Mouse (Mus musculus) Patski (cell line): Measurements from ENCODE around the gene Tefm. TPM values are rescaled to one million over a fixed set of nuclear protein-coding genes. Genes with fewer than 3 reads are reported as not detected.

Experiments used
- ATAC-seq: fragments of 100-300 bp; one replicate; pipeline ENCODE4 v1.8.0; 2021
- CTCF ChIA-PET: fragments of 350-600 bp; sonication (Branson Sonifier 250); formaldehyde crosslinking; loops from one replicate; lab custom pipeline; 2022; ENCODE audit warnings: inconsistent platforms; lab: Charles Lee
- POLR2A ChIA-PET: fragments of 350-600 bp; sonication (Branson Sonifier 250); formaldehyde crosslinking; loops from one replicate; lab custom pipeline; 2022; ENCODE audit warnings: antibody characterized with exemption, inconsistent platforms; lab: Charles Lee
- DNase-seq: peaks from one replicate; pipeline ENCODE4 v3.0.0-alpha.2; 2011; ENCODE audit warnings: low read depth, low spot score
- H3K27me3 ChIP-seq: fragments of 371-371 bp; one replicate; pipeline ENCODE4 v1.5.1; 2021
- CTCF ChIP-seq: fragments of 100-300 bp; IDR thresholded peaks from one replicate; pipeline ENCODE4 v1.5.1; 2021
- in situ Hi-C: fragments of 300-500 bp; cut with MboI; formaldehyde crosslinking; loops from 3 replicates; pipeline ENCODE4 v1.11.1; 2018; ENCODE audit warnings: low pct_unique_long_range_greater_than_20kb, mixed read lengths
- polyA plus RNA-seq: library from polyadenylated mRNA; unstranded; gene quantifications from one replicate; pipeline ENCODE4 v1.2.3, GENCODE M21; 2021

Tefm gene
- polyA plus RNA-seq, 1 experiment from 2014 or later: 26.0 TPM

DNA sequence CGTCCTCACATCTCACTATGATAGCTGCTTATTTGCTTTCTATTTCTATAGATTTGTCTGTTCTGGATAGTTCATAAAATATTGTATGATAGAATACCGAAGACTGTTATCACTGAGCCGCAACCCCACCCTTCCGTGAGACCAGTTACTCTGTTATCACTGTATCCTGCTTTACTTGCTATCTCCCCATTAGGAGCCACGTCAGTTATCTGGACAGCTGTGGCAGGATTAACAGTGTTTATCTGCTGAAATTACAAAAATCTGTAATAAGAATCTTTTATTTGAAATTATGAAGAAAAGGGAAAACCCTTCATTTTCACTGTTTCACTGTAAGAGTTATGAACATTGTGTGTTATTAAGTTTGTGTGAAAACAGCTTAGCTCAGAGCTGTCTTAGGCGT lies 40.7 kb downstream of the Tefm start:
- no peaks in the 10 kb centered on the region for H3K27me3 ChIP-seq
- DNase-seq (no peak), ATAC-seq (no peak)
- no peak for TF ChIP-seq CTCF
- in situ Hi-C loops: no loop called here
- CTCF ChIA-PET: no interaction called here
- POLR2A ChIA-PET: no interaction called here

DNA sequence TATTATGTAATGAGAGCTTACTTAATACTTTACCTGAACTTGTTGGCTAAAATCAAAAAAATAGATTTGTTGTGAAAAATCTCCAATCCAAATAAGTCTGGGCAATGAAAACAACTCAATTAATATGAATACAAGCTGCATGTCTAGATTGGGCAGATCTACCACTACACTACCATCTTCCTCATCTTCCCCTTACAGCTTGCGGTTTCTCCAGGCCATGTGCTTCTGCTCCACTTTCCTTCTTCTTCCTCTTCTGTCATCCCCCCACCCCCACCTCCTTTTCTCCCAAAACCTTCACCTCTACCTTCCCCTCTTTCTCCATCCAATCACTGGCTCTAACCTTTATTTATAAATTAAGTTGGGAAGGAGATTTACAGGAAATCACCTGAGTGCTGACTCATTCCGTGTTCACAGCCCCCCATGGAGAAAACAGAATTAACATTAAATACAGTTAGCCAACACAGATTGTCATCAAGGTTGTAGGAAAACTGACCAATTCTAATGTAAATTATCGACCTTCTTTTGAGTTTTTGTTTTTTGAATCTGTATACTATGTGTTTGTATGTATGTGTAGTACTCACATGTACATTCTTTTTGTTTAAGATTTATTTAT lies 43.4 kb downstream of the Tefm start:
- DNase-seq (no peak), ATAC-seq (no peak)
- in situ Hi-C loops: no loop called here
- ChIA-PET POLR2A (no interaction called here), CTCF (no interaction called here)
- TF ChIP-seq CTCF: no peak
- H3K27me3 ChIP-seq: no peaks in the 10 kb centered on the region

DNA sequence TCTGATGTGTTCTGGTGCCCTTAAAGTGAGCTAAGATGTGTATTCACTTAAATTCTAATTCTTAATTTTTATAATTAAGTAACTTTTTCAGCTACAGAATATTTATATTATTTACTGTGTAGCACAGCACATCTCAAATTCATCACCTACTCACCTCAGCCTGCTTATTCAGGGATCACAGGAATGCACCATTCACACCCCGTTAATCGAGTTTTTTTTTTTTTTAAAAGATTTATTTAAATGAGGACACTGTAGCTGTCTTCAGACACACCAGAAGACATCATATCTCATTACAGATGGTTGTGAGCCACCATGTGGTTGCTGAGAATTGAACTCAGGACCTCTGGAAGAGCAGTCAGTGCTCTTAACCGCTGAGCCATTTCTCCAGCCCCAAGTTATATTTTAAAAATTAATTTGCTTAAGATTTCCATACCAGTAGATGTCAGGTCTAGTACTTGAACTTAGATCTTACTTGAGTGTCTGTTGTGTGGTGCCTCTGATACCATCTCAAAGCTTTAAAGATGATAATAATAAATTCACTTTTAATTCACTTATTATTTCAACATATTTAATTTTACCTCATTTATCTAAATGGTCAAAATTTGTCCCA lies 51.3 kb downstream of the Tefm start:
- no peaks in the 10 kb centered on the region for H3K27me3 ChIP-seq
- DNase-seq (no peak), ATAC-seq (no peak)
- ChIA-PET CTCF (interaction anchor here (1.4 to 1.5 kb wide), 2 partner anchors 25 to 46 kb away, joined by 3 to 7 read pairs; no protein-coding TSS in a partner anchor), POLR2A (no interaction called here)
- in situ Hi-C loops: no loop called here
- TF ChIP-seq CTCF: no peak

DNA sequence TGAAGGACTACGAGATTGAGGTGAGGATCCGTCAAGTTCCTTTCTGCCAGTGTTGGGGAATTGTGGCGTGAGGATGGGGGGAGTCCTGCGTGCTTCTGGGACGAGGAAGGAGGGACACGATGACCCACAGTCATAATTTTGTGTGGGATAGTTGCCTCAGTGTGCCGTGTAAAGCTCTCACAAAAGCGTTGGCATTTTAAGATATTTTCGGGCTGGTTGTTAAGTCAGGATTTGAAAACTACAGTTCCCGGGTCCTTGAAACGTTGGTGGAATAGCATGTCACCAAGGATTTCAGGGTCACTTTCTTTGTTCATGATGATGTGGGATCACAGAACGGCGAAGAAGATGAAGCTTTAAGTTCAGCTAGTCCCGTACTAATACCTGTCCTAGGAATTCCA lies 52.2 kb downstream of the Tefm start:
- in situ Hi-C loops: no loop called here
- DNase-seq (no peak), ATAC-seq (no peak)
- no peaks in the 10 kb centered on the region for H3K27me3 ChIP-seq
- ChIA-PET POLR2A (no interaction called here), CTCF (interaction anchor here (1.5 kb wide), 1 partner anchor 45 kb away, joined by 7 read pairs; no protein-coding TSS in a partner anchor)
- no peak for TF ChIP-seq CTCF

DNA sequence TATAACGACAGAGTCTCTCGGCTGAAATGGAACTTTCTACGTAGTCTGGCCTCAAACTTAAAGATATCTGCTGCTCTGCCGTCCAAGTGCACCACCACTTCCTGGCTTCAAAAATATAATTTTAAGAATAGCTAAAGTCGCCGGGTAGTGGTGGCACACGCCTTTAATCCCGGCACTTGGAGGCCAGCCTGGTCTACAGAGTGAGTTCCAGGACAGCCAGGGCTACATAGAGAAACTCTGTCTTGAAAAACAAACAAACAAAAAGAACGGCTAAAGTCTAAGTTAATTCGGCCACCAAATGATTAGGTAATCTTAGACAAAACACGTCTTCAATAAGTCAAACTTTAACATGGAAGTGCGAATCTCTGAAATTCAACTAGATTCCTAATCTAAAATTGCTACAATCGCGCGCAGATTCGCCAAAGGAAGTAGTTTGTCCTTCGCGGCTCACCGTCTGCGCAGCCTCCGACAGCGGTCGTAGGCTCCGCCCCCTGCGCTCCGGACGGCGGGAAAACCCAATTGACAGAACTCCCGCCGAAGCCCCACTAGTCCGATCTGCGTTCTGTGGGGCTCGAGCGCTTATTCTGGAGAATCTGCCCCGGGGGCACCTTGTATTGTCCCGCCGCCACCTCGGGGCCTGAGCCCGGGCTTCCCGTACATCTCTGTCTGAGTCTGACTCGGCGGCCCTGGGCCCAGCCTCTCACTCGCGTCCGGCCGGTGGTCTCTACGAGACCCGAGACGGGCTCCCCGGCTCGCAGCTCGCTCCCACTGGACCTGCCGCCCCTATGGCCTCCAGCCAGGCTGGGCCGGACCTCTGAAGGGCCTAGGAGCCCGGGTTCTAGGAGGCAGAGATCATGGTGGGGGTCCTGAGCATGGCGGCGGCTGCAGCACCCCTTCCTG lies 52.8 kb downstream of the Tefm start, which contains the start of gene Atad5:
TSS of gene Atad5 (plus strand) at position 484 of the 900 bp plus-strand sequence.
- TF ChIP-seq CTCF: no peak

DNA sequence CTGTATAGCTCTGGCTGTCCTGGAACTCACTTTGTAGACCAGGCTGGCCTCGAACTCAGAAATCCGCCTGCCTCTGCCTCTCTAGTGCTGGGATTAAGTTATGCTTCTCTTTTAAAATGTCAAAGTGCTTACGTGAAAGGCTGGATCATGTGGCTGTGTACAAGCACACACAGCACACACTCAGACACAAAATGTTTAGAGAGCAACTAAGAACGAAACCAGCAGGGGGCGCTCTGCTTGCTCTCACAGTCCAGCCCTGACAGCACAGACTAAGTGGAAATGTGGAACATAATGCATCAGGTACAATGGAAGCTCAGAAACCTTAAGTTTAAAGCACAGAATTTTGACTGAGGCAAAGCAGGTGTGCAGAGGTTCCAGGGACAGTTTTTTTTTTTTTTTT lies 55.1 kb downstream of the Tefm start:
- no peaks in the 10 kb centered on the region for H3K27me3 ChIP-seq
- CTCF ChIA-PET: interaction anchor here (0.7 to 1.5 kb wide), 16 partner anchors 10 to 97 kb away, joined by 3 to 6 read pairs (median 4); partner anchors contain the start of gene Rnf135
- in situ Hi-C loops: no loop called here
- DNase-seq: peak; percentile 39
- TF ChIP-seq CTCF: peak; percentile 92
- ATAC-seq: no peak
- POLR2A ChIA-PET: interaction anchor here (0.7 kb wide), 1 partner anchor 248 kb away, joined by 3 read pairs; no protein-coding TSS in a partner anchor

More for the DNA sequence above, 52.8 kb downstream of the Tefm start, which contains the start of gene Atad5:
- peak; percentile 26 for ATAC-seq
- no peaks in the 10 kb centered on the region for H3K27me3 ChIP-seq
- POLR2A ChIA-PET: no interaction called here
- CTCF ChIA-PET: interaction anchor here (1.4 to 1.5 kb wide), 2 partner anchors 15 to 45 kb away, joined by 3 to 7 read pairs; no protein-coding TSS in a partner anchor
- DNase-seq: peak; percentile 44
- in situ Hi-C loops: no loop called here

Other genes with a start within 250 kb of the Tefm start
- gene Utp6, start 179.8 kb downstream of the Tefm start, polyA plus RNA-seq: 49.7 TPM
- 53.9 TPM for gene Suz12, start 149.1 kb downstream of the Tefm start, polyA plus RNA-seq
- gene Crlf3, start 61.2 kb downstream of the Tefm start, polyA plus RNA-seq: 27.9 TPM
- 4.5 TPM for gene Atad5, start 52.8 kb downstream of the Tefm start, polyA plus RNA-seq
- gene Adap2, start 11.9 kb upstream of the Tefm start, polyA plus RNA-seq: 0.19 TPM
- gene Rnf135, start 41.7 kb upstream of the Tefm start, polyA plus RNA-seq: 14.0 TPM
- 49.4 TPM for gene Rhot1, start 66.8 kb upstream of the Tefm start, polyA plus RNA-seq
- 5.8 TPM for gene Rhbdl3, start 158.7 kb upstream of the Tefm start, polyA plus RNA-seq
- 26.3 TPM for gene 5730455P16Rik, start 235.9 kb upstream of the Tefm start, polyA plus RNA-seq
- 160 TPM for gene Zfp207, start 241.1 kb upstream of the Tefm start, polyA plus RNA-seq